Mouse (Mus musculus) layer of hippocampus, postnatal 14 days (tissue): ENCODE results near the gene Vsir. TPM values are rescaled to one million over a fixed set of nuclear protein-coding genes. Genes with fewer than 3 reads are reported as not detected.
A peak's percentile ranks its signal among the peaks of the same experiment; 100 is the strongest.

Source experiments
- DNase-seq, 2 experiments: peaks; one replicate each; pipeline ENCODE4 v3.0.0; 2021 to 2022; ENCODE audit warnings: low spot score in 2 of 2, mixed read lengths in 1 of 2
- total RNA-seq, 2 experiments: library from RNA; stranded (reverse); gene quantifications; 2 replicates each; pipeline ENCODE4 v1.2.3; 2021

Vsir gene
- total RNA-seq, 2 experiments from 2014 or later: 23.8 to 24.6 TPM

DNA sequence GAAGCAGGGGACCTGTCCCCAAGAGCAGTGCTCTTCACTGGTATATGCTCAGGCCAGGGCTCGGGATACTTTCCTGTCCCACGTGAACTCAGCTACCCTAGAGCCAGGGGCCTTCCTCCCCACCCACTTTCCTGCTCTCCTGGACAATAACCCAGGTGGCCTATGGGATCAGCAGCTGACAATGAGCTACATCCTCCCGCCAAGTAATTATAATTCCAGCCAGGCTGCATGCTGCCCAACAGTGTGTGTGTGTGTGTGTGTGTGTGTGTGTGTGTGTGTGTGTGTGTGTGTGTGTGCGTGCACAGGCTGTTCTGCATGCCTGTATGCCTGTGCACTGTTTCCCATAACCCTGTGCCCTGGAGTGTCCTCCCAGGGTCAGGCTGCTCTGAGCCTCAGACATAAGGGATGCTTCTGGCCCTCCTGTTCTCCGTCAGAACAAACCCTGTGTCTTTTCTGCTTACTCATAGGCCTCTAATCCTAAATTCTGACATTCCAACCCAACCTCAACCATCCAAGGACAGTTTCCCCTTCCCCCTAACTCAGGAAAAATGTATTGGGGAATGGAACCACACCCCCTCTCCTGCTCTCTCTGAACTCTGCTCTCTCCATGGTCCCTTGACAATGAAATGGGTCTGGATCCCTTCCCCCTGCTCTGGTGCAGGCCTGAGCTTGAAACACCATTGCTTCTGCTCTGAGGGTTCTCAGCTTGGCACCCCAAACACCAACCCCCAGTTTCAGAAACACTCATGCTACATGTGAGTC is 6.8 kb downstream of the Vsir start:
- no peak for DNase-seq

DNA sequence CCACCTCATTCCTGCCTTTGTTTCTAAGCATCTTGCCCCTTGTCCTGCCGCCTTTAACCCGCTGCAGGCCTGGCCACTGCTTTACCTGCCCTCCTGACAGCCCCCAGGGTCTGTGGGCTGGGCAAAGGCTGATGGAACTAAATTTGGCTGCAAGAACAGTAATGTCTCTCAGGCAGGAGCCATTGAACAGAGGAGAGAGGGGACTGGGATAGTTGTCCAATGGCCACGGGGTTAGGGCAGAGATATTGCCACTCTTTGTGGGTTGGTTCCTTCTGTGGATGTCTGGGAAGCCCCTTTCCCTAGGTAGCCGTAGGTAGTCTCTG is 7.3 kb downstream of the Vsir start:
- no peak for DNase-seq

DNA sequence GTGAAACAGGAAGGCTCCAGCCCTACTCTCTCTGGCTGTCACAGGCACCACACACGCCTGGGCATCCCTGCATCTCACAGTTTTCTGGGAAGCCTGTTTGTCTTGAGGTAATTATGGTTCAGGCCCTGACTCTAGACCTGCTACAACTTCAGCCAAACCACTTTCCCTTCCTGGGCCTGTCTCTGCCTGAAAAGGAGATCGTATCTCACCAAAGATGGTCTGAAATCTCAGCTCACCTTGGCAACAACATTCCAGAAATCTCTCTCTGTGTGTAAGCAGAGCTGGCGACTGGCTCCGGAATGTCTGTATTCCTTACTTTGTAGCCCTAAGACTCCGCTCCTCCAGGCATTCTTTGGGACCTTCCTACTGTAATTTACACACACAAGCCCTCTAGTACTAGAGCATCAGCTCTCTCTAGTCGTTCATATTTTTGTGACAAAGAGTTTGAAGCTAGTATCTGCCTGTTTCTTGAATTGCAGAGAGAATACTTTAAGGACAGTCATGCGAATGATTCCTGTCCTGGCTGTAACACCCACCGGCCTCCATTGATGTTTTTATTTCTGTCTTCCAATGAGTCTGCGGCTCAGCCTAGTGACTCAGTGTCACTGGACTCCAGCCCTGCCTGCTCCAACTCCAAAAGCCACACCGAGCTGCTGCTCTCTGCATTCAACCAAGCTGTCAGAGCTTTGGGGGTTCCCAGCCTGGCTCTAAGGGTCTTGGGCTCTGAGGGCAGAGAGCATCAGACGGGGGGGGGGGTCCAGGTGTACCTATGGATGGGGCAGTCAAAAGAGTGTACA is 8.4 kb downstream of the Vsir start:
- no peak for DNase-seq

GRCm38 (mm10) chr10:60357441-60357840 is 10.8 kb downstream of the Vsir start:
- no peak for DNase-seq

DNA sequence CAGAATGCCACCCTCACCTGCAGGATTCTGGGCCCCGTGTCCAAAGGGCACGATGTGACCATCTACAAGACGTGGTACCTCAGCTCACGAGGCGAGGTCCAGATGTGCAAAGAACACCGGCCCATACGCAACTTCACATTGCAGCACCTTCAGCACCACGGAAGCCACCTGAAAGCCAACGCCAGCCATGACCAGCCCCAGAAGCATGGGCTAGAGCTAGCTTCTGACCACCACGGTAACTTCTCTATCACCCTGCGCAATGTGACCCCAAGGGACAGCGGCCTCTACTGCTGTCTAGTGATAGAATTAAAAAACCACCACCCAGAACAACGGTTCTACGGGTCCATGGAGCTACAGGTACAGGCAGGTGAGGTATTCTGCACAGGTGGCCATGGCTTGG is 11.2 kb downstream of the Vsir start:
- no peak for DNase-seq

- no peak for DNase-seq
These were observed 12.1 kb downstream of the Vsir start for GRCm38 (mm10) chr10:60358776-60359175.

DNA sequence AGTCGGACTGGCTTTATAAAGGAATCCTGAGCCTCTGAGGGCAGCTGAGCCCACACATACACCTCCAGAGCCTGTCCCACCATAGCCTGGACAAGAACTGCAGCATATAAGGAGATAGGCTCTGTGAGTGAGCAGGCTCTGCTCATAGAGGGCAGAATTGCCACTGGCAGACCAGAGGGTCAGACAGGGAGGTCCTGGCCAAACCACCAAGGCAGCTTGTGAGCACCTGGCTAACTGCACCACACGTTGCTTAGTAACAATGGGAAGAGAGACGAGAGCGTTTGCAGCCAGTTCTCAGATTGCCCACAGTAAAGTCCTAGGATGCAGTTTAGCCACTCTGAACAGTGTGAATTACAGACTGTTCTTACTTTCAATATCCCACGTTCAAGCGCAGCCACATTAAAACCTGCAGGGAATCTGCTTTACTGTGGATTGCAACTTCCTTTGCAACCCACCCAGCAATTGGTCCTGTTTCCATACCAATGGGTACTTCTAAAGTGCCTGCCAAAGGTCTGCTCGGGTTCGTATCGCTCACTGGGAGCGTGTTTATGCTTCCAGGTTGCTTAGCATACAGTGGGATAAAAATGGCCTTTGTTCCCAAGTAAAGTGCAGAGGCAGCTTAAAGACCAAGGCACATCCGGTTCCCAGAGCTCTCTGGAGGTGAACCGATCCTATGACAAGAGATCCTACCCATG is 15.1 kb downstream of the Vsir start:
- DNase-seq: no peak

GRCm38 (mm10) chr10:60362310-60362628 is 15.6 kb downstream of the Vsir start:
- DNase-seq: peak in 1 of 2 experiments; percentile 36

DNA sequence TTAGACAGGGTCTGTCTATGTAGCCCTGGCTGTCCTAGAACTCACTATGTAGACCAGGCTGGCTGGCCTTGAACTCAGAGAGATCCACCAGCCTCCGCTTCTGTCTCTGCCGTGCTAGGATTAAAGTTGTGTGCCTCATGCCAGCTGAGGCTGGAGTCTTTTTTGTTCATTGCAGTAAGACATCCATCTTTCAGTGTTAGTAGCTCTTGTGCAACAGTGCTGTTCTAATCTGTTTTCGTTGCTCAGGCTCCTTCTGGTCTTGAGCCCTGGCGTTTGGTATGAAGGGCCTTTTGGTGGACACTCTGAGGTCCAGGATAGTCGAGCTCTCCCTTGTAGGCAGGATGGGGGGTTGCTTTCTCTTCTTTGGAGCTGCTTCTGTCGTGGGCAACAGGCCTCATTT is 16.8 kb downstream of the Vsir start:
- no peak for DNase-seq

- no peak for DNase-seq
These were observed 20.5 kb downstream of the Vsir start for GRCm38 (mm10) chr10:60367145-60367544.

GRCm38 (mm10) chr10:60367904-60368303 is 21.3 kb downstream of the Vsir start:
- no peak for DNase-seq

GRCm38 (mm10) chr10:60369405-60369804 is 22.8 kb downstream of the Vsir start:
- DNase-seq: no peak

- DNase-seq: peak; percentile 41 to 55
These were observed 23.4 kb downstream of the Vsir start for GRCm38 (mm10) chr10:60370098-60370497.

GRCm38 (mm10) chr10:60370601-60371061 is 24.0 kb downstream of the Vsir start:
- no peak for DNase-seq

DNA sequence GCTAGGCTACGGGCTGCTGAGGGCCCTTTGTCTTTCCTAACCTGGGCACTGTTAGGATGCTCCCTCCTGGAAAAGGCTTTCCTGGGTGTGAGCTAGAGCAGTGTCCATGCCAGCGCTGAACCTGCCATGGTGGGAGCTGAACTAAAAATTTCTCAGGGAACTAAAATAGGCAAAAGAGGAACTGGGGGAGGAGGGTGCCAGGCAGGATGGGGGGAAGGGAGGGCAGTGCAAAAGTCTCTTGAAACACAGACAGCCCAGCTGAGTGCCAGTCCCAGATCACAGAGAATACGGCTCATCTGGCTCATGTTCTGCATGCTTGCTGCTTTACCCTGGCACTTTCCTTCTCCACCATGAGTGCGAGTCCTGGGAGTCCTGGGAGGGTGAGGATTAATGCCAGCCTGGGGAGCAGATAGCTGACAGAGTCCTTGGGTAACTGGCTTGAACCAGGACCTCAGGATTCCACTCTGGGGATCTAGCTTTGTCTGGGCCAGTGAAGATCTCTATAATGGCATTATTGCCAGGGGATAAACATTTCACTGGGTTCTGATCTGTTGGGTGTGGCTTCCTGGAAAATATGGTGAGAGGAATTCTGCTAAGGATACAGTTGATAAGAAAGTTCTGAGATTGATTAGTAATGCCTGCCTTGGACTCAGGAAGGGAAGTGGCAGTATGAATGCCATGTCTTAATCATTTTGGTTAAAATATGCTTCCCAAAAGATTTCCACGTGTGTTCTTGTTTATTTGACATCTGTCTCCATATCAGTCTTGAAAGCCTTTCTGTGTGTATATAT is 25.1 kb downstream of the Vsir start:
- no peak for DNase-seq

DNA sequence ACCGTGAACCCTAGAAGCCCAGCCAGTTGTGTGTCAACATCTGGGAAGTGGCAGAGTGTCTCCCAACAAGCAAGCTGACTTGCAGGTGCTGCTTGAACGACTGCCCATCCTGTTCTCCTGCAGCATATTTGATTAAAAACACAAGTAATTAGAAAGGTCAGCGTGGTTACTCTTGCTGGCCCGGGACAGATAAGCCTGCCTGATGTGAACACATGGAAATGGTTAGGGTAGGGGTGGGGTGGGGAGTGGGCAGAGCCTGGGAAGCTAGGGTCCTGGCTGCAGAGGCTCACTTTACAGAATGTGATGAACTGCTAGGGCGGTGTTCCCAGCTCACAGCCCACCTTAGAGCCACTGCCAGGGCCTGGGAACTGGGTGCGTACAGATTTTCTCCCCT is 26.9 kb downstream of the Vsir start:
- no peak for DNase-seq

- no peak for DNase-seq
These were observed 27.4 kb downstream of the Vsir start for GRCm38 (mm10) chr10:60373937-60374578.

DNA sequence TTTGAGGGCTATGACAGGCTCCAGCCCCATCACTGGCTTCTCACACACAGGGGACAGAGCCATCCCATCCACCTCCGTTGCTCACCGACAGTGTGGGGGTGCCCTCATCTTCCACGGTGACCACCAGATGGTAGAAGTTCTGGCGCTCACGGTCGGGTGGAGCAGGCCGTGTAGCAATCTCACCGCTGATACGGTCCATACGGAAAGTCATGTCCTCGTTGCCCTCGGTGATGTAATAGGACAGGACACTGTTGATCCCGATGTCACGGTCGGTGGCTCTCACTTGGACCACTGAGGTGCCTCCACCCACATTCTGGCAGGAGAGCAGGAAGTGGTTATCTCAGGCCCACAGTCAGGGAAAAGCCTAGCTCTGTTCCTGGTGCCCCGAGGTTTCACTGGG is 30.1 kb downstream of the Vsir start:
- no peak for DNase-seq

GRCm38 (mm10) chr10:60379419-60379957 is 32.8 kb downstream of the Vsir start:
- DNase-seq: no peak

DNA sequence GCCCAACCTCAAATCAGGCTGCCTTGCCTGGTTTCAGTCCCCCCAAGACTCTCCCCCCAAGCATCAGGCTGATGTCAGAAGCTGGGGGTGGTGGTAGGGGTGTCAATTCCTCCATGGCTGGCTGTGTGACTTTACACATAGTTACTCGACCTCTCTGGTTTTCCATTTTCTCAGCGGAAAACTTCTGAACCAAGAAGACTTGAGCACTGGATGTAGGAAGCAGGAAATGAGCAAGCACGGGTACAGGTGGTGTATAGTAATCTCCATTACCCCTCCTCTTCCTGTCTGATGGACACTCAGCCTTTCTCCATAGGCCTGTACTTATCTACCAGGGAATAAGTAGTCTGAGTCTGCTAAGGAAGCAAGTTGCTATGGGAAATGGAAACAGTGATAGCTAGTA is 33.6 kb downstream of the Vsir start:
- DNase-seq: no peak
